Mouse (Mus musculus): Measurements from ENCODE around the gene Arih2.
"Not testable (repeated sequence)": the region's sequence is repeated elsewhere in the genome, so short reads cannot be mapped to it uniquely, and the experiment has no call there.

The Arih2 gene

DNA sequence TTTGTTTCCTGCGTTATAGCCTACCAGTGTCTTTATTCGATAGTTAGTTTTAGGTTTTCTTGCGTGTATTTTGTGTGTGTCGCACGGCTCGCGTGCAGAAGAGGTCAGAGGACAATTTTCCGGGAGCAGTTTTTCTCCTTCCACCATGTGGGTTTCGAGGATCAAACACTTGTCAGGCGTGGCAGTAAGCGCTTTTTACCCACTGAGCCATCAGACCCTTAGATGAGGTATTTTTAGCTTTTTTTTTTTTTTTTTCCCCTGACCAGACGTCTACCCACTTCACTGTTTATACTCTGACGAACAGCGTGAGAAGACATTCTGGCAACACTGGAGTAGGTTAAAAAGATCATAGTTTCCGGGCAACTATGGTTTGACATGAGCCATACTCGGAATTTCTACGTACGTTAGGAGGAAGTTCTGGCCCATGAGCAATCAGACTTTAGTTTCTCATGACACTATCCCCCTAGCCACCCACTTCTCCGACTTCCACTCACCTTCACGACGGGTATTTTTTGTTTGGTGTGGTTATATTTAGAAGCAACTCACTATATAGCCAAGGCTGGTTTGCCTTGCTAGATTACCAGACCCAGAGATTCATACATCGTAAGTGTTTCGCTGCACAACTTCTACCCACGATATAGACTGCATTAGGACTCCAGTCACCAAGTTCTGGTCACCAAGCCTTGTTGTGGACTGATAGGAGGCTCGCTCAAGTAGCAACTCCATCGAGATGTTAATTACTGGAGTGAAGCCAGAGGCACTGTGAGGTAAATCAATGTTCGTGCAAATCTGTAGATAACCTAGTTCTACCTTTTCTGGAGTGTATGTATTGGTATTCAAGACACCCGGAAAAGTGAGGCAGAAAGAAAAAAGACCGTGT is 615 bp upstream of the Arih2 start:
- no peak for DNase-seq

- DNase-seq, result peak; percentile 59 to 73
Measured at GRCm38 (mm10) chr9:108648166-108648565, 1.0 kb downstream of the Arih2 start.

- no peak for DNase-seq
Measured at GRCm38 (mm10) chr9:108639825-108640224, 9.4 kb downstream of the Arih2 start.

GRCm38 (mm10) chr9:108635415-108635814 is 13.8 kb downstream of the Arih2 start:
- peak in 1 of 2 experiments; percentile 3 for DNase-seq

DNA sequence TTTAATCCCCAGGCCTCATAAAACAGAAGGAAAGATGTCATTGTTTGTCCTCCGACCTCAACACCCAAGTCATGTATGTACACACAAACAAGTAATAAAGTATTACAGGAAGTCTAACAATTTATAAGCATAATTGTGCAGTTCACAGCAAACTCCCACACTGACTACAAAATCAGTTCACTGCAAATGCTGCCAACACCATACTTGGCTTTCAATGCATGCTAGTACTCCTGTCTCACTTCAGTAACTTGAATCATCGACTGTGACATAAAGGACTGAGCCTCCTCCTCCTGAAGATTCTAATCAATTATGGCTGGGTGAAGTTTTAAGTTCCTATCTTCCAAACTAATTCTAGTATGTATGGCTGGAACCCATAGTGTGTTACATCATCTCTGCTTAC is 15.3 kb downstream of the Arih2 start:
- DNase-seq, result no peak

GRCm38 (mm10) chr9:108632375-108632774 is 16.8 kb downstream of the Arih2 start:
- DNase-seq, result no peak

DNA sequence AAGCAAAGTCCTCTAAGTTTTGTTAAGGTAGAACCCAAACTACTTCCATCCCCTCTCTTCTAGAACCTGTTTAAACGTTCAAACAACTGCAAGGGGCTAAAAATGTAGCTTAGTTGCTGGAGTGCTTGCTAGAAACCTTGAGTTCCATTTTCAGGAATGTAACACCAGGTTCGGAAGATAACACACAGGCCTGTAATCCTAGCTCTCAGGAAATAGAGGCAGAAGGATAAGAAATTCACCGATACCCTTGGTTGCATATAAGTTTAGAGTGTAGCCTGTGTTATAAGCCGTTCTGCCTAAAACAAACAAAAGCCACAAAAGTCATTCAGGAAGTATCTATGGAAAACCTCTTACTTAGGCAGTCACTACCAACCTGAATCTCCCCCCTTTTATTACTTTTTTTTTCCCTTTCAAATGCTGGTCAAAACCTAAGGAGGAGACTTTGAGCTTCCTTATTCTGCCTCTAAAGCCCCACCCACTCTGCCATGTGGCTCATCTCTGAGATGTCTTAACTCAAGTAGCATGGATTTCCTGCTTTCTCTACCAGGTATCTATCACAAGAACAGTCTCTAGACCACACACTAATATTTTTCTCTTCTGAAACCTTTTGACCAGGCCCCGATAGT is 17.4 kb downstream of the Arih2 start:
- DNase-seq, result no peak

DNA sequence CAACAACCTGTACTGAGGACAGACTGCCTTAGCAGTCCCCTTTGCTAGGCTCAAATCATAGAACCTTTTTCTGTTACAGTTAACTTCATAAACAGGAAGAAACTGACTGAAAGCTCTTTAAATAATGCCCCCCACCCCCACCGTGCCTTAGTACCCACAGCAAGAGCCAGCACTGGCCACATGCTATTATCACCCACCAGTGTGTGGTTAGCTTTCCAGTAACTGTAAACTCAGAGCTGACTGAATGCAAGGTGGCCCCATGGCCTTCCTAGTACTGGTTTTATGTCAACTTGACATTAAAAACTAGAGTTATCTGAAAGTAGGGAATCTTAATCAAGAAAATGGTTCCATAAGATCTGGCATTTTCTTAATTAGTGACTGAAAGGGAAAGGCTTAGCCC is 18.5 kb downstream of the Arih2 start:
- no peak for DNase-seq

DNA sequence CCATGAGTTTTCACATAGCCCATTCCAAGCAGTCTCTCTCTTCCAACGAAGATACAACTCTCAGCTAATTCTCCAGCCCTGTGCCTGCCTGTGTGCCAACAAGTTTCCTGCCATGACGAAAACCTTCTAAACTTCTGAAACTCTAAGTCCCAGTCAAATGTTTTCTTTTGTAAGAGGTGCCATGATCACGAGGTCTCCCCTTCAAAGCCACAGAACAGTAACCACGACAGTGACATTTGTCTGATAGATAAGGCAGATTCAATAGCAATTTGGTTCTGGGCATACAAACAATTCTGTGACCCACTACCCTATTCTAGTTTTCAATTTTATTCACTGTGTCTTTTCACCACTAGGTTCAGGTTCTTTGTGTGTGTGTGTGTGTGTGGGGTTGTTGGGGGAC is 21.0 kb downstream of the Arih2 start:
- no peak for DNase-seq

DNA sequence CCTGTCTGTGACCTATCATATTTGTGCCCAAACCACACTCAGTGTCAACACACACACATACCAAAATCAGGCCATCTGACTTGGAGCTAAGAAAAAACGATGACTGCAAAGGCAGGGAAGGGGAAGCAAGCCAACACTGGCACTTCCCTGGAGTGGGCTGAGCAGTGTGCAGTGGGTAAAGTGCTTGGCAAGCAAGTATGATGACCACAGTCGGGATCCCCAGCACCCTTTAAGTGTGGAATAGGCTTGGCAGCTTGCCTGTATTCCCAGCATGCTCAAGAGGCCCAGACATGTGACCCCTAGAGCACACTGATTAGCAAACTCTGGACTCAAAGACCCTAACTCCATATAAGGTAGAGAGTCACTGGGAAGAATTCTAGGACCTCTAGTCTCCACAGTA is 22.7 kb downstream of the Arih2 start:
- peak; percentile 21 to 38 for DNase-seq

DNA sequence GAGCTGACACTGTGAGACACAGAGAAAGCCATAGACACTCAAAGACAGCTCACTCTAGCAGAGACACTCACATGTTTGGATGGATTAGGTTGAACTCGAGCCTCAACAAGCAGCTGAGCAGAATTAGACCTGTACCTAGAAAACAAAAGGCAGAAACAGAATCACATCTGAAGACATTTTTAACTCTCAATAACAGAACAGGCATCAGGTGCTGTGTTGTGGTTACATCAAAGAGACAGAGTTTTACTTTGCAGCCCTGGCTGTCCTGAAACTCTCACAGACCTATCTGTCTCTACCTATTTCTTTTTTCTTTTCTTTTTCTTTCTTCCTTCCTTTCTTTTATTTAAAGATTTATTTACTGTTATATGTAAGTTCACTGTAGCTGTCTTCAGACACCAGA is 31.9 kb downstream of the Arih2 start:
- no peak for DNase-seq

GRCm38 (mm10) chr9:108611488-108611887 is 37.7 kb downstream of the Arih2 start:
- no peak for DNase-seq

GRCm38 (mm10) chr9:108608889-108609288 is 40.3 kb downstream of the Arih2 start:
- no peak for DNase-seq

GRCm38 (mm10) chr9:108607929-108608328 is 41.3 kb downstream of the Arih2 start:
- DNase-seq, result not testable (repeated sequence)

- no peak for DNase-seq
Measured at GRCm38 (mm10) chr9:108601986-108602385, 47.2 kb downstream of the Arih2 start.

DNA sequence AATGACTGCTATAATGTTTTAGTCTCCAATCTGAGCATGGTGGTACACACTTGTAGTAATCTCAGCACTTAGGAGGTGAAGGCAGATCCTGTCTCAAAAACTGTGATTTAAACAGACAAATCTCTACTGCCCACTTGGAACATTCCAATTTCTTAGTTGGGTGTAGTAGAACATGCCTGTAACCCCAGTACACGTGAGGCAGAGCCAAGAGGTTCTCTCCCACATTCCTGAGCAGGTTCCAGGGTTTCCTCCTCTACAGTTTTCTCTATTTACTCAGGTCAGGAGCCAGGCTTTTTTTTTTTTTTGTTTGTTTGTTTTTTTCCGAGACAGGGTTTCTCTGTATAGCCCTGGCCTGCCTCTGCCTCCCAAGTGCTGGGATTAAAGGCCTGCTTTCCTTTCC is 49.2 kb downstream of the Arih2 start:
- no peak for DNase-seq

GRCm38 (mm10) chr9:108599021-108599566 is 50.1 kb downstream of the Arih2 start:
- no peak for DNase-seq

GRCm38 (mm10) chr9:108596998-108597764 is 52.0 kb downstream of the Arih2 start, which contains the start of gene P4htm:
P4htm (minus strand) TSS chr9:108597667.
- peak in 1 of 2 experiments; percentile 28 for DNase-seq

GRCm38 (mm10) chr9:108594354-108594753 is 54.8 kb downstream of the Arih2 start:
- no peak for DNase-seq

DNA sequence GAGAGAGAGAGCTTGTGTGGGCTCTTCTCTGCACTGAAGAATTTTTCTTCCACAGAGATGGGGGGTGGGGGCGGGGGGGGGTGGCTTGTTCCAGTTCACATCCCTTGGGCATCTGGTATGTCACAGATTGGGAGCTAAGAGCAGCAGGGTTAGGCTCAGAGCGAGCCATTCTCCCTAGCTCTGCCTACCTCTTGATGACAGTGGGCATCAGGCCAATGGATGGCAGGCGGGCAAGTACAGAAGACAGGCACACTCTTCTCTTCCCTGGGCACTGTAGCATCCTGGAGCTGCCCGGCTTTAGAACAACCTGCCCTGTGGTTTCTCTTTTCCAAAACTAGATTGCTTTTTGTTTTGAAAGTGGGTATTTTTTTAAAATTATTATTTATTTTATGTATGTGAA is 57.7 kb downstream of the Arih2 start:
- no peak for DNase-seq

DNA sequence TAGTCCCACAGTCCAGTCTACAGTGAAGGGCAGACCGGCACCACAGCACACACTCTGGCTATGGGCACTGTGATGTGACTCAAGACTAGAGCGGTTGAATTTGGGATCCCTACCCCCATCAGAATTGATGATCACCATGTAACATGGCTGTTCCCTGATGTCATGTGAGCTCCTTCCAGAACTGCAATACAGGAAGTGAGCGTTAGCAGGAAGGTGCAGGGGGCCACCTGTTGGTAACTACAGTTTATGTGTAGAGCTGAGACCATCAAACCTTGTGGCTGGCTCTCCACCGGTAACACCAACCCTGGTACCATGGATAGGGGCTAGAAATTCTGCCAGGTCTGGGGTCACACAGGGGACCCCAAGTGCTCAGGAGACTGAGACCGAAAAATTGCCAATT is 60.0 kb downstream of the Arih2 start:
- no peak for DNase-seq

GRCm38 (mm10) chr9:108587571-108588180 is 61.5 kb downstream of the Arih2 start:
- peak; percentile 49 for DNase-seq

GRCm38 (mm10) chr9:108579344-108579690 is 69.9 kb downstream of the Arih2 start:
- no peak for DNase-seq
